Mouse (Mus musculus) right cerebral cortex, postnatal 4 days (tissue): ENCODE data around the gene Ifit3b.
"Not testable (repeated sequence)": the region's sequence is repeated elsewhere in the genome, so short reads cannot be mapped to it uniquely, and the experiment has no call there.

Experiments used
- DNase-seq: peaks from one replicate; pipeline ENCODE4 v3.0.0-alpha.2; 2022

The Ifit3b gene

GRCm38 (mm10) chr19:34607237-34608051, at the start of gene Ifit3b:
Ifit3b (plus strand) TSS chr19:34607970.
- not testable (repeated sequence) for DNase-seq

GRCm38 (mm10) chr19:34562556-34562955, 45.2 kb upstream of the Ifit3b start:
- DNase-seq, result no peak

GRCm38 (mm10) chr19:34566178-34566784, 41.5 kb upstream of the Ifit3b start:
- DNase-seq, result no peak

- DNase-seq, result no peak
These were observed 38.5 kb upstream of the Ifit3b start for GRCm38 (mm10) chr19:34568988-34569895.

GRCm38 (mm10) chr19:34569896-34570476, 37.8 kb upstream of the Ifit3b start:
- DNase-seq, result no peak

- no peak for DNase-seq
These were observed 36.7 kb upstream of the Ifit3b start for GRCm38 (mm10) chr19:34571080-34571479.

GRCm38 (mm10) chr19:34573650-34574049, 34.1 kb upstream of the Ifit3b start:
- no peak for DNase-seq

- DNase-seq, result no peak
These were observed 30.6 kb upstream of the Ifit3b start for GRCm38 (mm10) chr19:34577121-34577520.

GRCm38 (mm10) chr19:34582696-34583095, 25.1 kb upstream of the Ifit3b start:
- DNase-seq, result not testable (repeated sequence)

GRCm38 (mm10) chr19:34583126-34583766, 24.5 kb upstream of the Ifit3b start, which contains the start of gene Ifit3:
Ifit3 (plus strand) TSS chr19:34583531.
- not testable (repeated sequence) for DNase-seq

- DNase-seq, result not testable (repeated sequence)
These were observed 21.9 kb upstream of the Ifit3b start for GRCm38 (mm10) chr19:34585740-34586458.

GRCm38 (mm10) chr19:34587898-34588692, 19.7 kb upstream of the Ifit3b start:
- not testable (repeated sequence) for DNase-seq

GRCm38 (mm10) chr19:34588959-34589358, 18.8 kb upstream of the Ifit3b start:
- DNase-seq, result no peak

- DNase-seq, result no peak
These were observed 14.3 kb upstream of the Ifit3b start for GRCm38 (mm10) chr19:34593456-34593855.

GRCm38 (mm10) chr19:34594523-34594922, 13.2 kb upstream of the Ifit3b start:
- DNase-seq, result not testable (repeated sequence)

GRCm38 (mm10) chr19:34596811-34597210, 11.0 kb upstream of the Ifit3b start:
- no peak for DNase-seq

GRCm38 (mm10) chr19:34598341-34598740, 9.4 kb upstream of the Ifit3b start:
- no peak for DNase-seq

GRCm38 (mm10) chr19:34599250-34599649, 8.5 kb upstream of the Ifit3b start:
- DNase-seq, result not testable (repeated sequence)

- DNase-seq, result not testable (repeated sequence)
These were observed 5.9 kb upstream of the Ifit3b start, which contains the start of gene Ifit1bl1 for GRCm38 (mm10) chr19:34601888-34602287. Ifit1bl1 (minus strand) TSS chr19:34601956.

GRCm38 (mm10) chr19:34605472-34605871, 2.3 kb upstream of the Ifit3b start:
- DNase-seq, result no peak
